Mouse (Mus musculus): ENCODE data around the gene Arhgap9.

Arhgap9 gene

GRCm38 (mm10) chr10:127321621-127322020, at the start of gene Arhgap9:
Gene Arhgap9, plus strand, starts transcription at chr10:127321964.
- DNase-seq: no peak

- no peak for DNase-seq
These were observed 49.4 kb upstream of the Arhgap9 start for GRCm38 (mm10) chr10:127272371-127272770.

GRCm38 (mm10) chr10:127274261-127275022, 47.3 kb upstream of the Arhgap9 start:
- DNase-seq: no peak

- no peak for DNase-seq
These were observed 42.0 kb upstream of the Arhgap9 start for GRCm38 (mm10) chr10:127279730-127280129.

GRCm38 (mm10) chr10:127281316-127281715, 40.4 kb upstream of the Arhgap9 start:
- DNase-seq: no peak

- no peak for DNase-seq
These were observed 39.0 kb upstream of the Arhgap9 start for GRCm38 (mm10) chr10:127282620-127283215.

GRCm38 (mm10) chr10:127284105-127284622, 37.6 kb upstream of the Arhgap9 start:
- DNase-seq: no peak

GRCm38 (mm10) chr10:127284724-127285500, 36.9 kb upstream of the Arhgap9 start:
- no peak for DNase-seq

- DNase-seq: no peak
These were observed 36.1 kb upstream of the Arhgap9 start for GRCm38 (mm10) chr10:127285644-127286043.

GRCm38 (mm10) chr10:127286194-127286593, 35.6 kb upstream of the Arhgap9 start:
- no peak for DNase-seq

- DNase-seq: no peak
These were observed 35.0 kb upstream of the Arhgap9 start for GRCm38 (mm10) chr10:127286730-127287129.

GRCm38 (mm10) chr10:127287271-127287935, 34.4 kb upstream of the Arhgap9 start:
- no peak for DNase-seq

- DNase-seq: no peak
These were observed 33.8 kb upstream of the Arhgap9 start for GRCm38 (mm10) chr10:127287936-127288293.

GRCm38 (mm10) chr10:127288328-127288799, 33.4 kb upstream of the Arhgap9 start:
- DNase-seq: peak; percentile 45

- peak; percentile 88 for DNase-seq
These were observed 32.8 kb upstream of the Arhgap9 start, which contains the start of gene Mbd6 for GRCm38 (mm10) chr10:127288800-127289572. Gene Mbd6, minus strand, starts transcription at chr10:127289018.

- DNase-seq: no peak
These were observed 32.1 kb upstream of the Arhgap9 start for GRCm38 (mm10) chr10:127289573-127290191.

- peak; percentile 100 for DNase-seq
These were observed 31.3 kb upstream of the Arhgap9 start for GRCm38 (mm10) chr10:127290307-127290929.

- DNase-seq: no peak
These were observed 30.6 kb upstream of the Arhgap9 start for GRCm38 (mm10) chr10:127290930-127291880.

GRCm38 (mm10) chr10:127291881-127292638, 29.7 kb upstream of the Arhgap9 start:
- no peak for DNase-seq

Measured in right cerebral cortex, postnatal 14 days (tissue).